Mouse (Mus musculus) lung, postnatal 25 days (tissue): ENCODE data around the gene Plagl2.

Experiments used
- DNase-seq: peaks from one replicate; pipeline ENCODE4 v3.0.0; 2022; ENCODE audit warnings: low spot score

The Plagl2 gene

GRCm38 (mm10) chr2:153239021-153239859 is 2.0 kb downstream of the Plagl2 start:
- peak; percentile 53 for DNase-seq

- DNase-seq = peak; percentile 44
Measured at GRCm38 (mm10) chr2:153238406-153238805, 2.8 kb downstream of the Plagl2 start.

- no peak for DNase-seq
Measured at GRCm38 (mm10) chr2:153237891-153238290, 3.3 kb downstream of the Plagl2 start.

GRCm38 (mm10) chr2:153237193-153237592 is 4.0 kb downstream of the Plagl2 start:
- DNase-seq = no peak

GRCm38 (mm10) chr2:153228523-153228922 is 12.7 kb downstream of the Plagl2 start:
- no peak for DNase-seq

GRCm38 (mm10) chr2:153227959-153228358 is 13.3 kb downstream of the Plagl2 start:
- DNase-seq = no peak

GRCm38 (mm10) chr2:153225595-153225953 is 15.7 kb downstream of the Plagl2 start:
- DNase-seq = no peak

- peak; percentile 34 for DNase-seq
Measured at GRCm38 (mm10) chr2:153224946-153225594, 16.2 kb downstream of the Plagl2 start, which contains the start of gene Tspyl3. Gene Tspyl3 (minus strand): TSS chr2:153225441.

- DNase-seq = no peak
Measured at GRCm38 (mm10) chr2:153222566-153222965, 18.7 kb downstream of the Plagl2 start.

GRCm38 (mm10) chr2:153222130-153222529 is 19.1 kb downstream of the Plagl2 start:
- DNase-seq = no peak

- DNase-seq = no peak
Measured at GRCm38 (mm10) chr2:153221620-153222019, 19.6 kb downstream of the Plagl2 start.

- no peak for DNase-seq
Measured at GRCm38 (mm10) chr2:153218516-153218915, 22.7 kb downstream of the Plagl2 start.

GRCm38 (mm10) chr2:153217826-153218340 is 23.3 kb downstream of the Plagl2 start:
- no peak for DNase-seq

GRCm38 (mm10) chr2:153215421-153215820 is 25.8 kb downstream of the Plagl2 start:
- DNase-seq = no peak

- peak; percentile 34 for DNase-seq
Measured at GRCm38 (mm10) chr2:153214771-153215259, 26.4 kb downstream of the Plagl2 start.

GRCm38 (mm10) chr2:153213351-153213750 is 27.9 kb downstream of the Plagl2 start:
- DNase-seq = no peak

- no peak for DNase-seq
Measured at GRCm38 (mm10) chr2:153211451-153211850, 29.8 kb downstream of the Plagl2 start.

GRCm38 (mm10) chr2:153209286-153209685 is 31.9 kb downstream of the Plagl2 start:
- no peak for DNase-seq

- no peak for DNase-seq
Measured at GRCm38 (mm10) chr2:153208149-153208548, 33.1 kb downstream of the Plagl2 start.

GRCm38 (mm10) chr2:153202766-153203165 is 38.5 kb downstream of the Plagl2 start:
- no peak for DNase-seq

- DNase-seq = no peak
Measured at GRCm38 (mm10) chr2:153199114-153199513, 42.1 kb downstream of the Plagl2 start.

- DNase-seq = no peak
Measured at GRCm38 (mm10) chr2:153198485-153198884, 42.7 kb downstream of the Plagl2 start.

- no peak for DNase-seq
Measured at GRCm38 (mm10) chr2:153194255-153194654, 47.0 kb downstream of the Plagl2 start.
